Mouse (Mus musculus) heart, adult 2 months (tissue): ENCODE data around the gene Fezf2.

Experiments
- CTCF ChIP-seq: fragments of 200-600 bp; IDR thresholded peaks from 2 replicates; pipeline ENCODE4 v1.8.1; 2022; ENCODE audit warnings: antibody characterized with exemption, mild to moderate bottlenecking, moderate library complexity
- POLR2A ChIP-seq: fragments of 200-500 bp; IDR thresholded peaks from 2 replicates; pipeline ENCODE4 v1.6.1; 2011; ENCODE audit warnings: mild to moderate bottlenecking, low read depth, low read length, control low read depth; ENCODE audit not compliant: insufficient read depth

DNA sequence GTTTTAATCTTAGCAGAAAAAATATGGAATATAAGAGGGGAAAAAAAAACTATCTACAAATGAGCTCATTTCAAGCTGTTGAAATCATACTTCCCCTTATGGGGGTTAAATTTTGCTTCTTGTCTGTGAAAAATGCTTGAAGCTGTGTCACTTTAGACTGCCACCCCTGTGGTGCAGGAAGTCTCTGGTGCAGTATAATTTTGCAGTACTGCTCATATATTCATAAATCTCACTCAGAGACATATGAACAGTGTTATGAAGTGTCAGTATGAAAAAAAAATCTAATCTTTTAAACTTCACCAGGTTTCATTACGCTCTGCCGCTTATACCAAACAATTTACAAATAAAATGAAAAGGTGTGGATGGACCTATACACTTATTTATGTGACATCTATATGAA lies 29.3 kb upstream of the Fezf2 start:
- TF ChIP-seq POLR2A = no peak
- TF ChIP-seq CTCF = no peak
